Mouse (Mus musculus) layer of hippocampus, adult 9-10 months (tissue): ENCODE measurements around the gene Trf.
A peak's percentile ranks its signal among the peaks of the same experiment; 100 is the strongest.

Experiments
- DNase-seq: peaks from one replicate; pipeline ENCODE4 v3.0.0; 2022; ENCODE audit warnings: low spot score

The Trf gene

GRCm38 (mm10) chr9:103230151-103230951 is at the start of gene Trf, which contains the start of gene Gm20425:
TSS of gene Trf (minus strand) at chr9:103230444.
TSS of gene Gm20425 (minus strand) at chr9:103230307.
- peak; percentile 63 for DNase-seq

- no peak for DNase-seq
Measured at GRCm38 (mm10) chr9:103276876-103277275, 46.6 kb upstream of the Trf start.

- no peak for DNase-seq
Measured at GRCm38 (mm10) chr9:103275676-103276075, 45.4 kb upstream of the Trf start.

GRCm38 (mm10) chr9:103274819-103275218 is 44.6 kb upstream of the Trf start:
- no peak for DNase-seq

- DNase-seq = no peak
Measured at GRCm38 (mm10) chr9:103271104-103271503, 40.9 kb upstream of the Trf start.

GRCm38 (mm10) chr9:103265778-103266177 is 35.5 kb upstream of the Trf start:
- DNase-seq = no peak

GRCm38 (mm10) chr9:103252906-103253305 is 22.7 kb upstream of the Trf start:
- DNase-seq = no peak

- no peak for DNase-seq
Measured at GRCm38 (mm10) chr9:103248618-103249017, 18.4 kb upstream of the Trf start.

- DNase-seq = no peak
Measured at GRCm38 (mm10) chr9:103246526-103247168, 16.4 kb upstream of the Trf start.

- no peak for DNase-seq
Measured at GRCm38 (mm10) chr9:103243640-103244039, 13.4 kb upstream of the Trf start.

GRCm38 (mm10) chr9:103241206-103241605 is 11.0 kb upstream of the Trf start:
- DNase-seq = no peak

GRCm38 (mm10) chr9:103239471-103239870 is 9.2 kb upstream of the Trf start:
- DNase-seq = no peak

- DNase-seq = no peak
Measured at GRCm38 (mm10) chr9:103234565-103235165, 4.4 kb upstream of the Trf start.

GRCm38 (mm10) chr9:103234059-103234458 is 3.8 kb upstream of the Trf start:
- no peak for DNase-seq

- DNase-seq = no peak
Measured at GRCm38 (mm10) chr9:103233006-103233395, 2.8 kb upstream of the Trf start.

GRCm38 (mm10) chr9:103232232-103233005 is 2.2 kb upstream of the Trf start:
- no peak for DNase-seq

GRCm38 (mm10) chr9:103229037-103229867 is 992 bp downstream of the Trf start:
- DNase-seq = no peak

GRCm38 (mm10) chr9:103228370-103229003 is 1.8 kb downstream of the Trf start:
- DNase-seq = no peak

- DNase-seq = no peak
Measured at GRCm38 (mm10) chr9:103227760-103228159, 2.5 kb downstream of the Trf start.

- no peak for DNase-seq
Measured at GRCm38 (mm10) chr9:103226806-103227205, 3.4 kb downstream of the Trf start.

GRCm38 (mm10) chr9:103225464-103225863 is 4.8 kb downstream of the Trf start:
- DNase-seq = no peak
